Mouse (Mus musculus): ENCODE measurements around the gene Fgfr3. TPM values are rescaled to one million over a fixed set of nuclear protein-coding genes. Genes with fewer than 3 reads are reported as not detected.

Fgfr3 gene
- total RNA-seq (2012; rRNA removed) = 3.9 and 5.1 TPM in 2 replicates

- Histone ChIP-seq H3K9me3 (ENCODE audit: control insufficient read depth, insufficient read depth, low read depth, low read length) (no peaks in the 10 kb centered on the region), H3K27ac (ENCODE audit: insufficient read depth, low read depth, low read length, poor library complexity, severe bottlenecking) (no peak within 1 kb of the TSS), H3K9ac (ENCODE audit: insufficient read depth, low read depth, low read length, poor library complexity, severe bottlenecking) (peak within 1 kb of the TSS; percentile 53), H3K4me3 (ENCODE audit: insufficient read depth in 1 of 2, low read depth in 1 of 2, low read length in 2 of 2, poor library complexity in 1 of 2, severe bottlenecking in 1 of 2) (peak within 1 kb of the TSS; percentile 55 to 72), H3K4me1 (ENCODE audit: control insufficient read depth in 2 of 2, insufficient read depth in 2 of 2, low read length in 2 of 2, poor library complexity in 1 of 2) (peaks cover 0 to 7% of the 10 kb centered on the region in 2 experiments; a peak in 1 of 4 replicates), H3K36me3 (ENCODE audit: control insufficient read depth, insufficient read depth, low read length, poor library complexity, severe bottlenecking) (no peaks in the 10 kb centered on the region)
- no peak for DNase-seq (ENCODE audit: low read depth, low spot score)
- TF ChIP-seq MAFK (IDR thresholded peaks at IDR 0.05; ENCODE audit: insufficient read depth, low read depth, low read length) = no peak
- no peak for TF ChIP-seq HCFC1 (IDR thresholded peaks at IDR 0.05; ENCODE audit: borderline replicate concordance, insufficient read depth, low read length)
- no peak for TF ChIP-seq ZC3H11A (IDR thresholded peaks at IDR 0.05; ENCODE audit: borderline replicate concordance, low read depth, low read length)
- no peak for TF ChIP-seq CHD2 (IDR thresholded peaks at IDR 0.05; ENCODE audit: low read depth, low read length)
- no peak for TF ChIP-seq ZNF384 (IDR thresholded peaks at IDR 0.05; ENCODE audit: low read depth, low read length)
- in situ Hi-C loops (cut with MboI; ENCODE audit: low sequenced_read_pairs in 2 of 2, unreplicated experiment in 2 of 2) = loop anchor here in 1 of 2 experiments (10.0 to 25.0 kb wide), 2 partner anchors 287 to 1666 kb away; partner anchors contain the start of genes Hmx1 and Nkx1-1
Observed at GRCm38 (mm10) chr5:33721541-33722265, at the start of gene Fgfr3. Gene Fgfr3, plus strand, starts transcription at chr5:33721674.

- H3K27ac ChIP-seq (ENCODE audit: insufficient read depth, low read depth, low read length, poor library complexity, severe bottlenecking) = no peak overlapping the region
- in situ Hi-C loops (cut with MboI; ENCODE audit: low sequenced_read_pairs in 2 of 2, unreplicated experiment in 2 of 2) = no loop called here
- no peaks in the 10 kb centered on the region for H3K4me1 ChIP-seq (ENCODE audit: control insufficient read depth in 2 of 2, insufficient read depth in 2 of 2, low read length in 2 of 2, poor library complexity in 1 of 2)
- peaks cover 22% of the 10 kb centered on the region for H3K36me3 ChIP-seq (ENCODE audit: control insufficient read depth, insufficient read depth, low read length, poor library complexity, severe bottlenecking)
- no peak overlapping the region for H3K4me3 ChIP-seq (ENCODE audit: insufficient read depth in 1 of 2, low read depth in 1 of 2, low read length in 2 of 2, poor library complexity in 1 of 2, severe bottlenecking in 1 of 2)
- H3K9ac ChIP-seq (ENCODE audit: insufficient read depth, low read depth, low read length, poor library complexity, severe bottlenecking) = no peak overlapping the region
- no peaks in the 10 kb centered on the region for H3K9me3 ChIP-seq (ENCODE audit: control insufficient read depth, insufficient read depth, low read depth, low read length)
- no peak for DNase-seq (ENCODE audit: low read depth, low spot score)
- TF ChIP-seq HCFC1 (IDR thresholded peaks at IDR 0.05; ENCODE audit: borderline replicate concordance, insufficient read depth, low read length) (no peak), ZC3H11A (IDR thresholded peaks at IDR 0.05; ENCODE audit: borderline replicate concordance, low read depth, low read length) (no peak), CHD2 (IDR thresholded peaks at IDR 0.05; ENCODE audit: low read depth, low read length) (no peak), ZNF384 (IDR thresholded peaks at IDR 0.05; ENCODE audit: low read depth, low read length) (no peak), MAFK (IDR thresholded peaks at IDR 0.05; ENCODE audit: insufficient read depth, low read depth, low read length) (no peak)
Observed at GRCm38 (mm10) chr5:33674439-33674838, 47.0 kb upstream of the Fgfr3 start.

GRCm38 (mm10) chr5:33675964-33676363 lies 45.5 kb upstream of the Fgfr3 start:
- in situ Hi-C loops (cut with MboI; ENCODE audit: low sequenced_read_pairs in 2 of 2, unreplicated experiment in 2 of 2) = no loop called here
- H3K9me3 ChIP-seq (ENCODE audit: control insufficient read depth, insufficient read depth, low read depth, low read length) = no peaks in the 10 kb centered on the region
- H3K4me1 ChIP-seq (ENCODE audit: control insufficient read depth in 2 of 2, insufficient read depth in 2 of 2, low read length in 2 of 2, poor library complexity in 1 of 2) = peaks cover 0 to under 1% of the 10 kb centered on the region in 2 experiments; a peak in 1 of 4 replicates
- no peak overlapping the region for H3K27ac ChIP-seq (ENCODE audit: insufficient read depth, low read depth, low read length, poor library complexity, severe bottlenecking)
- peak; percentile 47 for DNase-seq (ENCODE audit: low read depth, low spot score)
- no peak overlapping the region for H3K9ac ChIP-seq (ENCODE audit: insufficient read depth, low read depth, low read length, poor library complexity, severe bottlenecking)
- no peak overlapping the region for H3K4me3 ChIP-seq (ENCODE audit: insufficient read depth in 1 of 2, low read depth in 1 of 2, low read length in 2 of 2, poor library complexity in 1 of 2, severe bottlenecking in 1 of 2)
- peaks cover 12% of the 10 kb centered on the region for H3K36me3 ChIP-seq (ENCODE audit: control insufficient read depth, insufficient read depth, low read length, poor library complexity, severe bottlenecking)
- TF ChIP-seq MAFK (IDR thresholded peaks at IDR 0.05; ENCODE audit: insufficient read depth, low read depth, low read length) (no peak), ZNF384 (IDR thresholded peaks at IDR 0.05; ENCODE audit: low read depth, low read length) (no peak), CHD2 (IDR thresholded peaks at IDR 0.05; ENCODE audit: low read depth, low read length) (no peak), ZC3H11A (IDR thresholded peaks at IDR 0.05; ENCODE audit: borderline replicate concordance, low read depth, low read length) (no peak), HCFC1 (IDR thresholded peaks at IDR 0.05; ENCODE audit: borderline replicate concordance, insufficient read depth, low read length) (no peak)

DNA sequence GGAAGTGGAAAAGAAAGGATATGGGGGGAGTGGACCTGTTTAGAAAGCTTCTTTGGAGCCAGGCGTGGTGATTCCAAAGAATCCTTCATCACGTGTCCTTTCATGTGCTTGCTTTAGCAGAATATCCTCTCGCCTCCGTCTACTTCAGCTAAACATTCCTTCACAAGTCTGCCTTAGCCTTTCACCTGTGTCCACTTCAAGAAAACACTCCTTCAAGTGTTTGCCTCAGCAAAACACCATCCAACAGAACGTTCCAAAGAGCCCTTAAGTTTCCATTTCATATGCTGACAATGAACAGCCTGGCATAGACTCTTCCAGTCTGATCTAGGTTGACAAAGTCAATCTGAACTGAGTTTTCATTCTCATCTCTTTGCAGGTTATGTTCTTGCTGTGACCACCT lies 43.2 kb upstream of the Fgfr3 start:
- Histone ChIP-seq H3K4me1 (ENCODE audit: control insufficient read depth in 2 of 2, insufficient read depth in 2 of 2, low read length in 2 of 2, poor library complexity in 1 of 2) (peaks cover 2 to 5% of the 10 kb centered on the region in 2 experiments; a peak in 3 of 4 replicates), H3K9me3 (ENCODE audit: control insufficient read depth, insufficient read depth, low read depth, low read length) (no peaks in the 10 kb centered on the region), H3K36me3 (ENCODE audit: control insufficient read depth, insufficient read depth, low read length, poor library complexity, severe bottlenecking) (peaks cover 4% of the 10 kb centered on the region; the same call in 1 of the 2 replicates), H3K27ac (ENCODE audit: insufficient read depth, low read depth, low read length, poor library complexity, severe bottlenecking) (no peak overlapping the region), H3K9ac (ENCODE audit: insufficient read depth, low read depth, low read length, poor library complexity, severe bottlenecking) (no peak overlapping the region), H3K4me3 (ENCODE audit: insufficient read depth in 1 of 2, low read depth in 1 of 2, low read length in 2 of 2, poor library complexity in 1 of 2, severe bottlenecking in 1 of 2) (no peak overlapping the region)
- in situ Hi-C loops (cut with MboI; ENCODE audit: low sequenced_read_pairs in 2 of 2, unreplicated experiment in 2 of 2) = no loop called here
- no peak for TF ChIP-seq ZNF384 (IDR thresholded peaks at IDR 0.05; ENCODE audit: low read depth, low read length)
- DNase-seq (ENCODE audit: low read depth, low spot score) = no peak
